Mouse (Mus musculus): ENCODE results near the gene Whrn.

Whrn gene

DNA sequence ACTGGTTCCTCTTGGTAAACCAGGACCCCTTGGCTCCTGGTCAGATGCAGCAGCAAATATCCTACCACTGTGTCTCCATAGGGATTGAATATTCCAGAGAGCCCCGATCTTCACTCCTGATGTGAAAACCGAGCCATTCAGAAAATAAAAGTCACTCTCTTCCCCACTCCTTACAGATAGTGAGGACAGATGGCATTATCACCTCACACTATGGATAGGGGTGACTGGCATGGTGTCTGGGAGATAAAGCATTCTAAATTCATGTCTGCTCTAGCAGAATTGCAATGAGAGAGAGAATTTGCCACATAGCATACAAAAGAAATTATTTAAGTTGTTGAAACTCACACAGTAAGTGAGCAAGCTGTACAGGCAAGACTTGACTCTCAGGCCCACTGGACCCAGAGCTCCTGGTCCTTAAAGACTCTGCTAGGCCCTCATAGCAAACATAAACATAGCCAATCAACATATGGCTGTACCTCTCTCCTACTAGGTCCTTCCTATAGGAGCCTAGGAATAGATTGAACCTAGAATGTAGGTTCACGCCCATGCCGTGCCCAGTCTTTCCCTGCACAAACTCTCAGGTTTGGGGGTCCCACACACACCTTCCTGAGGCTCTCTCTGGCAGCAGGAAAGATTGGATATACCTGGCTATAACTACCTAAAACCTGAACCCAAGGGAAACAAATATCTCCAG is 113.0 kb downstream of the Whrn start:
- no peak for DNase-seq (ENCODE audit: low spot score in 2 of 2)

DNA sequence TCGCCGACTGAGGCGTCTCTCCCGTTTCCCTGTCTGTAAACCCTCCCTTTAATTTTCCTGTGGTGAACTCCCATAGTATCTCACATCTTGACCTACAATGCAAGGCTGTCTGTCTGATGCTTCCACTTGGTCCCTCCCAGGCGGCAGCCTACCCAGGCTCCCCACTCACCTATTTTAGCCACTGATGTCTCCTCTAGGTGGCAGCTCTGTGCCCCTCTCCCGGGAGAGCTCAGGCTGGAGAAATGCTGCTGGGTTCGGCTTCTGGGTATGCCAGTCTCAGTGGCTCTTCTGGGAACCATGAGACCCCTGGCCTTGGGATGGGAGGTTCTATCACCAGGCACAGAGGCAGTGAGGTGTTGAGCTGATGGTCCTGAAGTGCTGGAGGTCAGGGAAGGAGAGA is 118.3 kb downstream of the Whrn start:
- no peak for DNase-seq (ENCODE audit: low spot score in 2 of 2)

DNA sequence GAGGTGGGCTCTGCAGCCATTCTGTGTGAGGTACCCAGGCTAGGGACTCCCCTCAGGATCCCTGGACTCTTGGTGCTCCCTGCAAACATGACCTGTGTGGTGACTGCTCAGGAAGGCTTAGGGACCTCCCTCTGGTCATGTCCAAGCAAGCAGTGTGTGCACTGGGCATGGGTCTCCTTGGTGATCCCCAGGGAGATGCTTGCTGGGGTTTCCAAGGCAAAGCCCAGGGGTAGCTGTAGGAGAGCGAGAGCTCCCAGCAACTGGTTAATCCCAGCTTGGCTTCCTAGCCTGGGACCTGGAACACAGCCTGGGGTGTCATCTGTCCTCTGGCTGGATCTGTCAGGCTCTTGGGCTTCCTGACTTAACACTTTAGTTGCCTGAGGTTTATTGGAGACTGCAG is 120.4 kb downstream of the Whrn start:
- peak in 1 of 2 experiments; percentile 50 for DNase-seq (ENCODE audit: low spot score in 2 of 2)

DNA sequence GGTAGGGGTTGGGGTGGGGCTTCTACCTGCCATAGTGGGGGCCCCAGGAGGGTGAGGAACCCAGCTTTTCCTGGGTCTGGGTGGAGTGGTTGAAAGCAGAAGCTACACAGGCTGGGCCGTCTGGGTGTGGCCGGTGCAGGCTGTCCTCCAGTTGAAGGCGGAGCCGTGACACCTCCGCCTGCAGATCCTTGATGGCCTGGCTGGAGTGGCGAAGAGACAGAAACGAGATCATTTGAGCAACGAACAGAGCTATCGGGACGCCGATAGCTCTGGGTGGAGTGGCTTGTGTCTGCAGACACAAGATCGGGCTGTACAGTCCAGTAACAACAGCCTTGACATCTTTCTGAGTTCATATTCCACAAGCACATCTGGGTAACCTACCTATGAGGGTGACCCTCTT is 121.5 kb downstream of the Whrn start:
- DNase-seq (ENCODE audit: low spot score in 2 of 2) = no peak

DNA sequence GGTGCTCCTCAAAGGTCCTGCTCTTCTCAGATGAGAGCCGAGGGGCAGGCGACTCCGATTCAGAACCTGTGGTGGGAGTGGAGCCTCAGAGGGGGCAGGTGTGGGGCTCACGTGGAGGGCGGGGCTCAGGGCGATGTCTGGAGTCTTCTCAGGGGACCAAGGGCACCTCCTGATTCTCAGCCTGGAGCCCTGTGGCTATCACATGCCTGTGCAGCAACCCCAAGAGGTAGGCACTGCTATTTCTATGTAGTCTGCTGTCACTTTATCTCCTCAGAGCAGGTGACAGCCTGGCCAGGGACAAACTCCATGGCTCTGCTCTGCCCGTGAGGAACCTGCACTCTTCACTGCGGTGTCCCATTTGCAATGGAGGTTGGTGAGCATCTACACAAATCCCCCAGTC is 122.4 kb downstream of the Whrn start:
- DNase-seq (ENCODE audit: low spot score in 2 of 2) = no peak

DNA sequence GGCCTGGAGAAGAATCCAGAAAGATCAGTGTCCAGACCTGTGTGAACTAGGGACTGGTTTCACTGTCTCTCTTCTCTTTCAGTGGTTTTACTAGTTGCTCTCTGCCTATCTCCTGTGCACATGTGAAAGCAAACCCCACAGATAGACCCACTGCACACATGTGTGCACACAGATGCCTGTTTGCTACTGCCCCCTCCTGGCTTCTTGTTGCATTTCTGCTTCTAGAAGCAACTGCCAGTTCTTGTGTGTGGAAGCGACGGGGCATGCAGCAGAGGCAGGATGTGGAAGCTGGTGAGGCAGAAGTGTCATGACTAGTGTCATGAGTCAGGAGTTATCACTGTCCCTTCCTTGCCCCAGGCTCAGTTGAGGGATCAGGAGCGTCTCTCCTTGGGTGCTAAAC is 123.9 kb downstream of the Whrn start:
- peak in 1 of 2 experiments; percentile 38 for DNase-seq (ENCODE audit: low spot score in 2 of 2)

DNA sequence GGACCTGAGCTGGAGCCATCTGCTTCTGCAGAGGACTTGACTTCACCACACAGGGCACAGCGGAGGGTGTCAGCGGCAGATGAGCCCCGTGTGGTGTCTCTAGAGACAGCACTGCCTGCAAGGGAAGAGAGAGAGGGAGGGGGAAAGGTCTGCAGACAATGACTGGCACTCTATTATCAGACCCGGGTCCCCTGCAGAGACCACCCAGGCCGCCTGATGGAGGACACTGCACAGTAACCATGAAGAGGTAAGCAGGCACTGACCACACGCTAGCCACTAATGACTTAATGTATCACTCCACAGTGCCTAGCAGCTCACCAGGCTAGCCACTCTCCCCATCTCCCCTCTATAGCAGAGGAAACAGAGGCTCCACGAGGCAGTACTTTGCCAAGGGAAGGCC is 124.9 kb downstream of the Whrn start:
- DNase-seq (ENCODE audit: low spot score in 2 of 2) = no peak

DNA sequence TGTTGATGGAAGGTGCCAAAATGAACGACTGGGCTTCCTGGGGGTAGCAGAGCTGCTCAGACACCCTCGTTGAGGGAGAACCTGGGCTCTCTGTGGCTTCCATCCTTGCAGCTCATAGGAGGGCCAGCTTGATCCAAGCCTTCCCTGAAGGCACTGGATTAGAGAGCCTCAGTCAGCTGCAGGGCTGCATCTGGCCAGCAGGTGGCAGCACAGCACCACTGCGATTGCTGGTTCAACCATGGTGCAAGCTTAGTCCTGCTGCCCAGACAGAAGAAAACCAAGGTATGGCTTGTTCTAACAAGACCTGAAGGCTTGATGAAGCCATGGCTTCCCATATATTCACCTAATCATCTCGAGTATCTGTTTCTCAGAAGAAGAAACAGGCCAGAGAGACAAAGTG is 127.2 kb downstream of the Whrn start:
- peak; percentile 92 to 94 for DNase-seq (ENCODE audit: low spot score in 2 of 2)

All from cerebellum, postnatal 4 days (tissue).